Mouse (Mus musculus): ENCODE results near the gene Kif11. TPM values are rescaled to one million over a fixed set of nuclear protein-coding genes. Genes with fewer than 3 reads are reported as not detected.

Gene Kif11
- polyA plus RNA-seq, 1 experiment from 2014 or later = 41.6 TPM

DNA sequence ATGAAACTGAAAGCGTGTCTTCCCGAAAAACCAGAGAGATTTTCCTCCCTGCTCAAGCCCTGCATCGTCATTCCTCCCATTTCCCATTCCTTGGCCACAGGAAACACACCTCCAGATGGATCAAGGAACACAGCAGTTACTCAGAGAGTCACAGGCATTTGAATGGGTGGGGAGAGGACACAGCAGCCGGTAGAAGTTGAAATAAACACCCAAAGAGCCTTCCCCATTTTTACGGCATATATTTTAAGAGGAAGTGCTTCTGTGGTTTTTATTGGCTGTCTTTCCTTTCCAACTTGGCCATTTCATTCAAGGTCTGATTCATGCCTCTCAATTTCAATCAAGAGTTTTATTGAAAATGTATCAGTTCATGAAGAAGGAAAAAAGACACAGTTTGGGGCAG, 72.0 kb downstream of the Kif11 start:
- ATAC-seq = no peak
- Histone ChIP-seq H3K36me3 (ENCODE audit: control insufficient read depth, insufficient read depth, low read length) (no peaks in the 10 kb centered on the region), H3K27me3 (replicated peaks; ENCODE audit: control insufficient read depth, insufficient read depth, low read length) (0 out of 2 replicates have a peak, but pooled peaks cover 4% of the 10 kb centered on the region), H3K9me3 (replicated peaks; ENCODE audit: control insufficient read depth, low read length) (no peaks in the 10 kb centered on the region), H3K4me1 (ENCODE audit: control insufficient read depth, insufficient read depth, low read length) (no peaks in the 10 kb centered on the region), H3K9ac (ENCODE audit: low read length) (no peak overlapping the region), H3K27ac (ENCODE audit: low read depth, low read length) (no peak overlapping the region), H3K4me3 (ENCODE audit: low read depth, low read length) (no peak overlapping the region), H3K4me2 (ENCODE audit: low read length) (no peak overlapping the region)
- 83% methylated on average over 5 of the region's 5 CpGs for WGBS
- no peak for DNase-seq (ENCODE audit: low spot score)

DNA sequence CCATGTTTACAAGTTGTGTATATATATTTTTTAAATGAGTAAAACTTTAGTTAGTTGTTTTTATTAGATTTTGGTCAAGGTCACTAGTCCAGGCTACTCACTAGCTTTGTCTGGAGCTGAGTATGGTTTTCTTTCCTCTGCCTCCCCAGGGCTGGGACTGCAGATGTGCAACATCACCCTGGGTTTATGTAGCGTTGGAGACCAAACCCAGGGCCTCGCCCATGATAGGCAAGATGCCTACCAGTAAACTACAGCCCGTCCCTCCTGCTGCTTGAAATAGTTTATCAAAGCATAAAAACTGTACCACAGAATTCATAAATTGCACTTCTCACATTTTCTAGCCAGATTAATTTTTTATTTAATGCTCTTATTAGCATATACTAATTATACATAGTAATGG, 73.0 kb downstream of the Kif11 start:
- Histone ChIP-seq H3K27me3 (replicated peaks; ENCODE audit: control insufficient read depth, insufficient read depth, low read length) (0 out of 2 replicates have a peak, but pooled peaks cover 4% of the 10 kb centered on the region), H3K9ac (ENCODE audit: low read length) (no peak overlapping the region), H3K4me3 (ENCODE audit: low read depth, low read length) (no peak overlapping the region), H3K4me2 (ENCODE audit: low read length) (no peak overlapping the region), H3K27ac (ENCODE audit: low read depth, low read length) (no peak overlapping the region), H3K36me3 (ENCODE audit: control insufficient read depth, insufficient read depth, low read length) (no peaks in the 10 kb centered on the region), H3K4me1 (ENCODE audit: control insufficient read depth, insufficient read depth, low read length) (no peaks in the 10 kb centered on the region), H3K9me3 (replicated peaks; ENCODE audit: control insufficient read depth, low read length) (no peaks in the 10 kb centered on the region)
- WGBS = 91% methylated on average over 3 of the region's 3 CpGs
- no peak for ATAC-seq
- no peak for DNase-seq (ENCODE audit: low spot score)

DNA sequence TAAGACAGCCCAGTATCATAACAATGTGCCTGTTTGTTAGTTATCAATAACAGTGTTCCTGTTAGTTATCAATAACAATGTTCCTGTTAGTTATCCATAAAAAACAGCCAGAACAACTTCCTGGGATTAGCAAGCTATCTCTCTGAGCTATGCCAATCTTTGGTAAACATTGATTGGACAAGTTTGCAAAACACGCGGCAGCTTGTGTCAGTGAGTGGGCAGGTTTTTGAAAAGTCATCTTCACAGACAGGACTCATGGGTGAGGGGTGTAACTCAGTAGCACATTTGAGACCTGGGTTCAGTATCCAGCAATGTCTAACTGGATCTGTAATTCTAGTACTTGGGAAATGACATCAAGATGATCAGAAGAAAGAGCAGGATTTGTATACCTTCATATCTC, 79.3 kb downstream of the Kif11 start:
- no peak overlapping the region for H3K4me2 ChIP-seq (ENCODE audit: low read length)
- no peak overlapping the region for H3K9ac ChIP-seq (ENCODE audit: low read length)
- H3K4me3 ChIP-seq (ENCODE audit: low read depth, low read length) = no peak overlapping the region
- no peaks in the 10 kb centered on the region for H3K27me3 ChIP-seq (replicated peaks; ENCODE audit: control insufficient read depth, insufficient read depth, low read length)
- 95% methylated on average over 2 of the region's 2 CpGs for WGBS
- DNase-seq (ENCODE audit: low spot score) (no peak), ATAC-seq (no peak)
- no peak overlapping the region for H3K27ac ChIP-seq (ENCODE audit: low read depth, low read length)
- H3K36me3 ChIP-seq (ENCODE audit: control insufficient read depth, insufficient read depth, low read length) = no peaks in the 10 kb centered on the region
- H3K4me1 ChIP-seq (ENCODE audit: control insufficient read depth, insufficient read depth, low read length) = no peaks in the 10 kb centered on the region
- no peaks in the 10 kb centered on the region for H3K9me3 ChIP-seq (replicated peaks; ENCODE audit: control insufficient read depth, low read length)

DNA sequence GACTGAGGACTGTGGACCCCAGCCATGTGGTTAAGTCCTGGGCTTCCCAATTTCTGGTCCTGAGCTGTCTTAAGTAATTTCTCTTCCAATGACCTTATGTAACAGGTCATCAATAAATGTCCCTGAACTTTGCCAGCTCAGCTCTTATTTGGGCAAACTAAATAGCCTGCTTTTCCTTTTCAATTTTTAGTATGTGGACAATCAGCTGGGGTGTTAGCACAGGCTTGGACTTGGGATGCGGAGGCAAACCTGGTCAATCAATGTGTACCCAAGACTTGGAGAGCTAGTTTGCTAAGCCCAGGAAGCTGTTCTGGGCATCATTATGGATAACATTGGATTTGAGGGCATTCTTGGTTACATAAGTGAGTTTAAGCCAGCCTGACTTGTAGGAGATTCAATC, 79.8 kb downstream of the Kif11 start:
- Histone ChIP-seq H3K27me3 (replicated peaks; ENCODE audit: control insufficient read depth, insufficient read depth, low read length) (no peaks in the 10 kb centered on the region), H3K4me1 (ENCODE audit: control insufficient read depth, insufficient read depth, low read length) (no peaks in the 10 kb centered on the region), H3K27ac (ENCODE audit: low read depth, low read length) (no peak overlapping the region), H3K4me3 (ENCODE audit: low read depth, low read length) (no peak overlapping the region), H3K36me3 (ENCODE audit: control insufficient read depth, insufficient read depth, low read length) (no peaks in the 10 kb centered on the region), H3K9ac (ENCODE audit: low read length) (no peak overlapping the region), H3K4me2 (ENCODE audit: low read length) (no peak overlapping the region), H3K9me3 (replicated peaks; ENCODE audit: control insufficient read depth, low read length) (no peaks in the 10 kb centered on the region)
- no peak for DNase-seq (ENCODE audit: low spot score)
- no peak for ATAC-seq
- 100% methylated on average over 1 of the region's 1 CpGs for WGBS

- no peak overlapping the region for H3K27ac ChIP-seq (ENCODE audit: low read depth, low read length)
- no peaks in the 10 kb centered on the region for H3K27me3 ChIP-seq (replicated peaks; ENCODE audit: control insufficient read depth, insufficient read depth, low read length)
- H3K4me1 ChIP-seq (ENCODE audit: control insufficient read depth, insufficient read depth, low read length) = no peaks in the 10 kb centered on the region
- no peak overlapping the region for H3K9ac ChIP-seq (ENCODE audit: low read length)
- no peaks in the 10 kb centered on the region for H3K36me3 ChIP-seq (ENCODE audit: control insufficient read depth, insufficient read depth, low read length)
- no peaks in the 10 kb centered on the region for H3K9me3 ChIP-seq (replicated peaks; ENCODE audit: control insufficient read depth, low read length)
- 80% methylated on average over 6 of the region's 6 CpGs for WGBS
- no peak overlapping the region for H3K4me2 ChIP-seq (ENCODE audit: low read length)
- no peak for ATAC-seq
- H3K4me3 ChIP-seq (ENCODE audit: low read depth, low read length) = no peak overlapping the region
- DNase-seq (ENCODE audit: low spot score) = no peak
Observed at GRCm38 (mm10) chr19:37458013-37458412, 81.8 kb downstream of the Kif11 start.

DNA sequence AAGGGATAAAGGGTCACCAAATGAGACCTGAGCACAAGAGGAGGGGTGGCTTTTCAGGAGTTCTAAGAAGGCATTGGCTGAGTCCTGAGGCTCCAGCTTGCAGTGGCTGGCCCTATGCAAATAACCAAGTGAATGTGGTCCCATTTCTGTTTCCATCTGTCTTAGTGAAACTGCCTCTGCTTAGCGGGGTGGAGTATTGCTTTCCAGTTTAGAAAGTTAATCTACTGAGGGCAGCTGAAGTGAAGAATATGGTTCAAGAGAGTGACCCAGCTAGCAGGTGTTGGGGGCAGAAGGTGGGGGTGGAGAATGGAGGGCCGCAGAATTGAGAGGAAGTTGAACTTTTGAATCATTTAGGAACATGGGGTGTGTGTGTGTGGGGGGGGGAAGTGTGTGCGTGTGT, 90.2 kb downstream of the Kif11 start:
- H3K27ac ChIP-seq (ENCODE audit: low read depth, low read length) = no peak overlapping the region

GRCm38 (mm10) chr19:37466978-37467377, 90.8 kb downstream of the Kif11 start:
- WGBS = 90% methylated on average over 5 of the region's 5 CpGs
- ATAC-seq (no peak), DNase-seq (ENCODE audit: low spot score) (no peak)
- Histone ChIP-seq H3K4me3 (ENCODE audit: low read depth, low read length) (no peak overlapping the region), H3K9ac (ENCODE audit: low read length) (no peak overlapping the region), H3K36me3 (ENCODE audit: control insufficient read depth, insufficient read depth, low read length) (no peaks in the 10 kb centered on the region), H3K27me3 (replicated peaks; ENCODE audit: control insufficient read depth, insufficient read depth, low read length) (no peaks in the 10 kb centered on the region), H3K27ac (ENCODE audit: low read depth, low read length) (no peak overlapping the region), H3K4me2 (ENCODE audit: low read length) (no peak overlapping the region), H3K4me1 (ENCODE audit: control insufficient read depth, insufficient read depth, low read length) (no peaks in the 10 kb centered on the region), H3K9me3 (replicated peaks; ENCODE audit: control insufficient read depth, low read length) (no peaks in the 10 kb centered on the region)

More for the DNA sequence above, 90.2 kb downstream of the Kif11 start:
- Histone ChIP-seq H3K9ac (ENCODE audit: low read length) (no peak overlapping the region), H3K9me3 (replicated peaks; ENCODE audit: control insufficient read depth, low read length) (no peaks in the 10 kb centered on the region), H3K4me1 (ENCODE audit: control insufficient read depth, insufficient read depth, low read length) (no peaks in the 10 kb centered on the region), H3K4me2 (ENCODE audit: low read length) (no peak overlapping the region), H3K27me3 (replicated peaks; ENCODE audit: control insufficient read depth, insufficient read depth, low read length) (no peaks in the 10 kb centered on the region), H3K4me3 (ENCODE audit: low read depth, low read length) (no peak overlapping the region), H3K36me3 (ENCODE audit: control insufficient read depth, insufficient read depth, low read length) (no peaks in the 10 kb centered on the region)
- DNase-seq (ENCODE audit: low spot score) (no peak), ATAC-seq (no peak)
- WGBS = 84% methylated on average over 3 of the region's 3 CpGs

GRCm38 (mm10) chr19:37468841-37469566, 92.8 kb downstream of the Kif11 start:
- Histone ChIP-seq H3K36me3 (ENCODE audit: control insufficient read depth, insufficient read depth, low read length) (no peaks in the 10 kb centered on the region), H3K9ac (ENCODE audit: low read length) (no peak overlapping the region), H3K4me2 (ENCODE audit: low read length) (no peak overlapping the region), H3K27ac (ENCODE audit: low read depth, low read length) (no peak overlapping the region), H3K27me3 (replicated peaks; ENCODE audit: control insufficient read depth, insufficient read depth, low read length) (no peaks in the 10 kb centered on the region), H3K4me3 (ENCODE audit: low read depth, low read length) (no peak overlapping the region), H3K4me1 (ENCODE audit: control insufficient read depth, insufficient read depth, low read length) (no peaks in the 10 kb centered on the region), H3K9me3 (replicated peaks; ENCODE audit: control insufficient read depth, low read length) (no peaks in the 10 kb centered on the region)
- WGBS = 59% methylated on average over 6 of the region's 6 CpGs
- DNase-seq (ENCODE audit: low spot score) (no peak), ATAC-seq (no peak)
